Mouse (Mus musculus) mouse embryonic stem cell (cell line): ENCODE measurements at regions not wholly inside any gene's neighbourhood (a gene's known extent, or its start where the extent isn't known, plus 50 kb on each side); places are given as distances from the start of the nearest gene placed in this dataset.

Source experiments
- in situ Hi-C, 2 experiments: fragments of 300-500 bp; cut with MboI; formaldehyde crosslinking; loops; 1 replicate in 1 of 2; 3 replicates in 1 of 2; pipeline ENCODE4 v1.14.3; 2019 to 2020; ENCODE audit warnings: low sequenced_read_pairs in 2 of 2, low pct_unique_long_range_greater_than_20kb in 1 of 2, mixed read lengths in 1 of 2; ENCODE audit not compliant: unreplicated experiment in 1 of 2

DNA sequence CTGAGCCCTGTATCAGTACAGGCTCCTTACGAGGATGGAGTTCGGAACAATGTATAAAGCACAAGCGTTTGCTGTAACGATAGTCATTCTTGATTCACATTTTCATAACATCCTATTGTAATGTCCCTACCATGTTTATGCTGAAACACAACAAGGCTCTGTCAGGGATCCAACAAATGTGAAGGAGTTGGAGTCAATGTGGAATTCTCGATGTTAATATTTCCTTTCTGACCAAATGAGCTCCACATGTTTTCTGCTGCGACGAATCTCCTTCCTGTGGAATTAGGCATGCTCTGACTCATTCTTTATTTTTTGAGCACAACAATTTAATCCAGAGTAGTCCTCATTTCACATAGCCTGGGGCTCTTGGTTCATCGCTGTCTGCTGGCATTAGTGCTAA lies 588.0 kb upstream of the N6amt1 start:
- in situ Hi-C loops = no loop called here

DNA sequence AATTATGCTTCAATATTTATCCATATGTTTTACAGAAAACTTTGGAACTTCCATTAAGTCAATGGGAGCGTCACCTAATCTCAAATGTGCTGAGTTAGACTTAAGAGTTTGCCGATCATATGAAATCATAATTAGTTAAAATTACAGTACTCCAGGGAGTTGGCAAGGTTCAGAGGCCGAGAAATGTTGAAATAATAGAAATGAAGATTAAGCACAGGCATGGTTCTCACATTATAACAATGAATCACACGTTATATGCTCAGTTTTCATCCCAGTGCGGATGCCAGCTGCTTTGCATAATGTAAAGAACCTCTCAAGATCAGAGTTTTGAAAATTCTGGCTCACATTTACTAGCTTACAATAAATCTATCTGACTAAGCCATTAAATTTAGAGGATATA lies 612.7 kb upstream of the N6amt1 start:
- in situ Hi-C loops = no loop called here

DNA sequence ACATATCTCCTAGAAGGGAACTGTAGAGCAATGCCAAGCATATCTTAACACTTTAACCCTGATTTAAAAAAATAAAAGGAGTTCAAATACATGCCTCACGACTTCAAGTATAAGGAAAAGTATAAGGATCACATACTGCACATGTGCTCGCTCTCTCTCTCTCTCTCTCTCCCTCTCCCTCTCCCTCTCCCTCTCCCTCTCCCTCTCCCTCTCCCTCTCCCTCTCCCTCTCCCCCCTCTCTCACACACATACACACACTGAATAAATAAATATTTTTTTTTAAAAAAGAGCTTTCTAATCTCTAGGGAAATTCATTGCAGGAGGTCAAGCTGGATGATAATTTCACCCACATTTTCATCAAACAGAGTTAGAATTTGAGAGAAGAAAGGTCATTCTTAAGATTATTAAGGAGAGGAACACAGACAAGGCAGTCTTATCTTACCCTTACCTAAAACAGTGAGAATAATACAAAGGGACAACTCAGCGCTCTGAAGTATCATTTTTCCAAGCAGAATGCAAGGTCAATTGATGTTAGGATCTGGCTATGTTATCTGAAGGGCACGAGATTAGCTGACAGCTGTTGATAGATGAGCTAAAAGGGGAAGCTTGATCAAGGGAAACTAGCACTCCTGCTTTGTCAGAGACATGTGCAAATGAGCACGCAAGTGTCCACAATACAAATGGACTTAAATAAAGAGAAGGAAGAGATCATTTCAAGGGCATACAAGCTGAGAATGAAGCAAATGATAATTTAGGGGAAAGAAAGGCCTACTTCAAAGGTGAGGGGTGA lies 634.8 kb upstream of the N6amt1 start:
- in situ Hi-C loops = no loop called here

DNA sequence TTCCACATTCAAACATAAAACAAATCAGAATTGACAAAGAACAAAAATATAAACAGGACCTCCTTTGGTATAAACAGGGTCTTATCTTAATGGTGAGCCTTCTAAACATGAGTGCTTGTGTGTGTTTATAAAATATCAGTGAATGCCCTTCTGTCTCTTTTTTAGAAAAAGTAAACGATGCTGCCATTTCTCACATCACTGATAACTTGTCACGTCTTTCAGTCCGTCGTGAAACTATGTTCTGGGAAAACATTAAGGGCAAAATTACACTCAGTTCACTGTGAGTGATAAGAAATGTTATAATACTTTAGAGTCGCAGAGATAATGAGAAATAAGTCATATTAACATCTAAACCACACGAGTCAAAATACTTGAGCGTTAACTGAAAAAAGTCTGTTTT lies 635.6 kb upstream of the N6amt1 start:
- in situ Hi-C loops = no loop called here

DNA sequence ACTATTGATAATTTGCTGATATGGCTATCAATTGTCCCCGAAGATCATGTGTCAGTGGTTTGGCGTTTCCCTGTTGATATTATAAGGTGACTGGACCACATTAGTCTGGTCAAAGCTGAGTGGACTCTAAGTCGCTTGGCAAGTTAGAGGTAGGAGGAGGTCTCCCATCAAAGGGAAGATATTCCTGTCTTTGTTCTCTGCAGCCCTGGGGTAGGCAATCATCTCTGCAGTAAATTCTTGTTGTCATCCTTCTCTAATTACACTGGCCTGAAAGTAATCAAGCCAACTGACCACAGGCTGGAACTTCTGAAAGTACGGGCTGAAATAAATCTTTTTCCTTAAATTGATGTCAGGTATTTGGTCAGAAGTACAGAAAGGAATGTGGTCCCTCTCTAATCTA lies 652.3 kb upstream of the N6amt1 start:
- in situ Hi-C loops = no loop called here

DNA sequence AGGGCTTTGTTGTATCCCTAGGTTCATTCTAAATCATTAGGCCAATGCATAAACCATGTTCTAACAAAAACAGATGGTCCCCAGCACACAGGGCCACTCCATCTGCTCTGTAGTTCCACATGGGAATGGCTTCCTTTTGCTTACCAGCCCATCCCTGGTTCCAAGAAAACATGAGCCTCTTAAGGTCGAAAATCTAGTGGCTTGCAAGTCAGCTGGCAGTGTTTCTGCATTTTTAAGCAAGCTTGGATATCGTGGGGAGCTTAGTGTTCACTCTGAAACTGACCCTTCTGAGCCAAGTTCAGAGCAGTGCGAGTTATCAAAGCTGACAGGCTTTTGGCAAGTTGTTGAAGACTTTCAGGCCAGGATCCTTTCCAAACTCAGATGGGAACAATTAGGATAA lies 659.5 kb upstream of the N6amt1 start:
- in situ Hi-C loops = no loop called here

DNA sequence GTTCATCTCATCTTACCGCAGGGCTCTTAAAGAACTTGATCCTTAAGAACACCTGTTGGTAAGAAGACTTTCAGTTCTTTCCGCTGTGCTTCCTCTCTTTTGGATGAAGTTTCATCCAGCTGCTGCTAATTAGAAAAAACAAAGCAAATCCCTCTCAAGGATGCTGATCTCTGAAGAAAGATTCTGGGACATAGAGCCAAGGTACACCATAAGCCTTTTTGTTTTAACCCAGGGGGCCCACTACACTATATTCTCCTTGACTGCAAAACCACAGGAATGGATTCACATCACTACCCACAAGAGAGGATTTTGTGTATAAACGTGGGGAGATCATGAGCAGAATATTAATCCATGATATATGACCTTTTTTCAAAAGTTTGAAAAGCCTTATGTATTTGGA lies 694.8 kb upstream of the N6amt1 start:
- in situ Hi-C loops = no loop called here

DNA sequence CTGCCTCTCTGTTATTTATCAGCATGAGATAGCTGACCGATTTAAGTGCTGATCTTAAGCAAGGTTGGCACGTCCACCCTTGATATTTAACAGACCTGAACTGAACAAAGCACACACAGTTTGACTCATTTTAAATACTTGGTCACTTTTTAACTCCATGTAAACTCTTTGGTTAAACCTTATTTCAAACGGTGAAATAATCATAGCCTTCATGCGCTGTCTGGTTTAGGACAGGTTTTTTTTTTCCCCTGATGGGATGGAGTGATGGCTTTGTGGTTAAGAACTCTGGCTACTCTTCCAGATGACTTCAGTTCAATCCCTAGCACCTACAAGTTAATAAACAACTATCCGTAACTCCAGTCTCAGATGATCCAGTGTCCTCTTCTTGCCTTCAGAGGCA lies 706.7 kb upstream of the N6amt1 start:
- in situ Hi-C loops = no loop called here

DNA sequence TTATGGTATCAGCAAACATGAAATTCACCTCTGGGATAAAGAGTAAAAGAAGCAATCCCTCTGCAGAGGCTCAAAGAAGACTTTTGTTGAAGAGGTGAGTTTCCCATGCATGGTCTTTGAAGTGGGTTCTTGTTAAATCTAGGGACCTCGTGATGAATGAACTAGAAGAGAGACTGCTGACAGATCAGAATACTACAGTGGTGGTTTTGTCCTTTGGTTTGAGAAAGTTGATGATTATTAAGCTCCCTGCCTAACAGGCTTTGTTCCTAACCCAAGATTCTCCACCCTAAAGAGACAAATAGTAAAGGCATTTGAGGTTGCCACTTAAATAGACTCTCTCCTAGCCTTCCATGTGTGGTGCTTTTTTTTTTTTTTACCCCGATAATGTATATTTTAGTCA lies 707.2 kb upstream of the N6amt1 start:
- in situ Hi-C loops = no loop called here

DNA sequence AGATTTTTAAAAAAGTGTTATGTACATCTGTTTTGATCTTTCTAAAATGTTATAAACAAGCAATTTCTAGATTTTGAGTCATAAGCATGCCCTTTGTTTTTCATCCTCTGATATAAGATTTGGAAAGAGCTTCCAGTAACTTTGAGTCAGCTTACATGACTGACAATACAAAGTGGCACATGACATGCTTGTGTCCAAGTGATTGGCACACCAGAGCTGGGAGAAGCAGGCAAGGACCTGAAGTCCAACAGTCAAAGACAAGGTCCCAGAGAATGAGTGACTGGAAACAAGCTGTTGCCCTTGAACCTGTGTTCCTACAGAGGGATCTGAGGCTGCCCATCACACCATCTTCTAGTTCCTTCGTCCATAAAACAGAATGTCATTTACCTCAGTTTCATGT lies 708.5 kb upstream of the N6amt1 start:
- in situ Hi-C loops = no loop called here

DNA sequence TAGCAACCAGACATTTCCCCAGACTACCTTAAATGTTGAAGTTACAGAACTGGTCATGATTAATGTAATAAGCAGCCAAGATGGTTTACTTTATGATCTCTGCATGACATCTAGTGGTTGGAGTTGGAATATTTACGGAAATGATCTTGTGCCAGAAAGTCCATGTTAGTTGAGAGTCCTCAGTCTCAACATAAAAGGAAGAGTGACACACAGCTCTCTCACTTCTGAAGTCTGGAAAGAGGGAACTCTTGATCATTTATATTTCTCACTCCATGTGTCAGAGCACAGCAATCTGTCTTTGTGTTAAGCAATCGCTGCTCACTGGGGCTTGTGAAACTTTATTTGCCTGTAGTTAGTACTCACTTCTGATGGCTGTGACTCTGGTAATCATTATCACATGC lies 709.1 kb upstream of the N6amt1 start:
- in situ Hi-C loops = no loop called here

DNA sequence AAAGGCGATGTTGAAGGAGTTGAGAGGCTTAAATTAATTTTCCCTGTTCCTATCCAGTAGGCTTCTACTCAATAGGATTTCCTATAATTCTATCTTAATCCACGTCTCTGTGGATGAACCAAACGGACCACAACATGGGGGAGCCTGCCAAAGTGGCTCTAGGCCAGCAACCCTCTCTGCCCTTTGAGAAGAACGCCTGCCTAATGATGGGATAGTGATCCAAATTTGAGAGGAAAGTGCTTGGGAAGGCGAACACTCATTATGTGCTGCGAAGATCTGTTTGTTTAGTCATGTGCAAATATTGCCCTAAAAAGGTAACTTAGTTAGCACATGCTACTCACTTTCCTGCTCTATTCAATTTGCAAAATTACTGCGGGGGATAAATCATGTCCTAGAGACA lies 702.5 kb upstream of the Adamts5 start:
- in situ Hi-C loops = no loop called here

DNA sequence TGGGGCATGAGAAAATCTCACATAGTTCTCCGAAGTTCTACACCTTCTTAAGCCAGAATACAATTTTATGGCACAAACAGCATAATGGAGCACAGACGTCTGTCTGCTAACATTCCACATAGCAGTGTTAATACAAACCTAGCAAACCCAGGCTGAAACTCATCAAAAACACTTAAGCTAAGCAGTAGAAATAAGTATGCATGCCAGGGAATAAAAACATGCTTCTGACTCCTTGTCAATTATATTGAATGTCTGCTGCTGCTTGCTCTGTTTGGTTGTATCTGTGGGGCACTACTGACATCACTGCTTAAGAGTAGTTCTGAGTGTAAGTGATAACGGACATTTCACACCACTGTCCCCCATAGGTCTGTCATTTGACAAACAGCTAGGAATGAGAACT lies 693.4 kb upstream of the Adamts5 start:
- in situ Hi-C loops = no loop called here

DNA sequence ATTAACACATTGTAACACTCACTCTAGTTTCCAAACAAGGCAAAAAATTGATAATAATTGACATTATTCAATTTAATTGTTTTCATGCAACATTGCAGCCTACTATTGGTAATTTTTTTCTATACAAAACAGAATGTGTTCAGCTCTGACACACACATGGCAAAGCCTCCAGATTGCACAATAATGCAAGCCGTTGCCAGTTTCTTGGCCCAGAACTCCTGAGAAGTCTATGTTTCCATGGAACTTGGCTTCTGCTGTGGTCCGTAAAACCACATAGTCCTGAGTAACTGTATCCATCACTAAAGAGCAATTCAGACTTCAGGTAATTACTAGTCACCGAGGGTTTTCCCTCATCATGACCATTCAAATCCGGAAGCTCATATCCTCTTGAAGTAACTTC lies 684.4 kb upstream of the Adamts5 start:
- in situ Hi-C loops = no loop called here

DNA sequence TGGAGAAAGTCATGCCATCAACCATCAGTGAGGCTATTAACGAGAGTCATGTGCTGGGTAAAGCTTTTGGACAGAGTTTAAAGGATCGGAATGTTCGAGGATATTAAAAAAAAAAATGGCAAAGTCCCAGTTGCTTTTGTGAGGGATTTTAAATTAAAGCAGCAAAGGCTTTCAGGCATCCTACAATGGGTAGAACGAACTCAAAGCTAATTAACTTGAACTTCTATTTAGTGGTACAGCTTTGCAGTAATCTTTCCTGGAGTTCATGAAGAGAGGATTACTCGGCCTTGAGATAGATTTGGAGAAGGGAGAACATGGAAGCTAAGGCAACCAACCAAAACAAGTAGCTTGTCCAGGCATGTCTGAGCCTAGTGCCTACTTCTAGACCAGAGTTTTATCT lies 676.7 kb upstream of the Adamts5 start:
- in situ Hi-C loops = no loop called here

DNA sequence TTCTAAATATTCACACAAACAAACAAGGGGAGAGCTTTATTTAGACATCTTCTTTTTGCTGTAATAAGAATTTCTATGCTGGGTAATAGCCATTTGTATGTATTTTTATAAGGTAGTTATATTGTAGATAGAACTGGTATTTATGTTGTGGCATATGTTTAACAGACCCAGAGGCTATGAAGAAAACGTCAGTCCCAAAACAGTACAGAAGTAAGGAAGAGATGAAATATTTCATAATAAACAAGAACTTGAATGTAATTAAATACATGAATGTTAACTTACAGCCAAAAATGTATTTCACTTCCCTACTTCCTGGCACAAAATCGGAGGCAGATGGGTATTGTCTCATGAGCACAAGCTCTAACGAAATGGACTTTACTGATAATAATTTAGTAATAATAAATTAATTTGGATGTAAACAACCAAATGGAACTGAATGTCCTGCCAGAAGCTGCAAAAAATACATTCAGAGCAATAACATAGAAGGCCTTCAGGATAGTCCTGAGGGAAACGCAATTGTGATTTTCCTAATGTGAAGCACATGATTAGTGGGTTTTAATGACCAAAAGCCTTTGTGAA lies 645.9 kb upstream of the Adamts5 start:
- in situ Hi-C loops = no loop called here

DNA sequence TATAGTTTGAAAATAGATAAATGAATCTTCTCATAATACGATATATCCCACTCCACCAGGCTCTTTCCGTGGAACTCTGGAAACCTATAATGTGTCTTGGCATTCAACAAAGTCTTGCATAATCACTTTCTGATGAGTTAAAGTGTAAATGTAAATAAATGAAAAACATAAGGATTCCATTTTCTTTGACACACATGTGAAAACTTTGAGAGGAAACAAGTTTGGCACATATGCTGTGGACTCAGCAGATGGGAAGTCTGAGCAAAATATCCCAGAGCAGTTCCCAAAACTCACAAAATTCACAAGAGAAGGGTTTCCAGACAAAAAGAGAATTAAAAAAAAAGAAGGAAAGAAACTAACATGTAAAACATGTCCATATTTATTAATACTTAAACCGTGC lies 645.3 kb upstream of the Adamts5 start:
- in situ Hi-C loops = no loop called here

DNA sequence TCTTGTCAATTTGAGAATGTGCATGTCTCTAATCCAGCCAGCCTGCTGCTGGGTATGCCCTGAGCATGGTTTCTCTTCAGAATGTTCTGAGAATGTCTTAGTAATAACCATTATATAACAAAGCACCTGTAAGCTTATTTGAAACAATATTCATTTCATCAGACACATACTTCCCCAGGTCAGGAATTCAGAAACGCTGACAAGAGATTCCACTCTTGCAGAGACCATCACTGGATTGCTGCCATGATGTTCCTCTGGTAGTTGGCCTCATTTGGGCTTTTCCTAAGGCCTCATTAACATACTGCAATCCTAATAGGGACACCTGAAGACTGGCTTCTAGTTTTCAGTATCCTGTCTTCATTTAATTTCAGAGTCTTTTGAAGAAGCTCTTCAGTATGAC lies 642.5 kb upstream of the Adamts5 start:
- in situ Hi-C loops = no loop called here

DNA sequence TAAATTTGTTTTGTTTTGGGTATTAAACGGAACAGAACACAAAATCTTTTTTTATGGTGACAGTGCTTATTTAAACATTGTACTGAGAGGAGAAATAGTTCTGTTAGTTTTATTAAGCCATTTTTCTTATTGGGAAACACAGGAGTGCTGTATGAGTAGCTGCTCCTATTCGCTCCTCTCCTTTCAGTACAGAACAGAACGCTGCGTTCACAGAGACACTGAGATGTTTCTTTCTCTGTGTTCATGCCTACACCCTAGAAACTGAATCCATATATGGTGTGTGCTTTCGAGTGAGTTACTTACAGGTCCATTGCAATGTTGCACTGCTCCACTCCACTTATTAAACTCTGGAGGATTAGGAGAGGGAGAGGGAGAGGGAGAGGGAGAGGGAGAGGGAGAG lies 634.9 kb upstream of the Adamts5 start:
- in situ Hi-C loops = no loop called here

DNA sequence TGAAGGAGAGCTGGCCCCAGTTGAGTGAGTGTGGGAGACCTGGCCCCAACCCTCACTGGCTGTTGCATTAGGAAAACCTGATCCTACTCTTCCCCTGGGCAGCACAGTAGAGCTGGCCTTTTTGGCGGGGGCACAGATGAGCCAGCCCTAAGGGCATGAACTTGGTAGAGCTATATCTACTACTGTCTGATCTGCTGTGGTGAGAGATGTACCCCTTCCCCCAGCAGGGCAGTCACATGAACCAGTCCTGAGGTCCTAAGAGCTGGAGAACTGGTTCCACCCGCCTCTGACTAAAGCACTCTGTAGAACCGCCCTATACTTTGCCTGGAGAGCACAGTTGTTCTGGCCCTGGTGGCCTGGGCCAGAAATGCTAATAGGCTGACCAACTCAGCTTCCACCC lies 622.5 kb upstream of the Adamts5 start:
- in situ Hi-C loops = no loop called here

DNA sequence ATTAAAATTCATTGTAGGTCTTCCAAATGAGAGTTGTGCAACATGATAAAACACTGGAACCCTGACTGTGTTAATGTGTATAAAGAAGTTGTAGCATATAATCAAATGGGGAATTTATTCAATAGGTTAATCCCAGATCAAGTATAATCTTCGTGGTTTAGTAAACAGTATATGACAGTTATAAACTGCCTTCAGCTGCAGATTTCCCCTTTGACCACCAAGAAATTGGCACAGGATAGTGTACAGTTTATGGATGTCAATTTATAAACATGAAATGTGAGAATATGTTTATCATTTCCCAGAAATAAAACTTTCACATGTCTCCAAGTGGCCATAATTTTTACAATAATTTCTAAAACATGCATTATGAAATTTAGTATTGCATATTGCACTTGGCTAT lies 615.3 kb upstream of the Adamts5 start:
- in situ Hi-C loops = no loop called here
